Mouse (Mus musculus) embryonic facial prominence, embryonic 15.5 days (tissue): Measurements from ENCODE around the gene Atxn10. TPM values are rescaled to one million over a fixed set of nuclear protein-coding genes. Genes with fewer than 3 reads are reported as not detected.

ENCODE experiments used
- ATAC-seq: fragments of 200-750 bp; cut with Nextera tagmentation; 2 replicates; pipeline ENCODE4 v1.8.0; 2017; ENCODE audit warnings: low read depth, moderate TSS enrichment; ENCODE audit not compliant: insufficient number of reproducible peaks, low FRiP score, low TSS enrichment
- H3K27ac ChIP-seq: fragments of 300-500 bp; sonication (generic); replicated peaks from 2 replicates; pipeline ENCODE4 v1.5.1; 2015; ENCODE audit warnings: mild to moderate bottlenecking, inconsistent platforms
- H3K27me3 ChIP-seq: fragments of 300-500 bp; sonication (generic); 2 replicates; pipeline ENCODE4 v1.6.1; 2015; ENCODE audit warnings: inconsistent platforms
- H3K36me3 ChIP-seq: fragments of 300-500 bp; sonication (generic); 2 replicates; pipeline ENCODE4 v1.6.1; 2015; ENCODE audit warnings: mild to moderate bottlenecking, inconsistent platforms
- H3K4me1 ChIP-seq: fragments of 300-500 bp; sonication (generic); 2 replicates; pipeline ENCODE4 v1.6.1; 2015; ENCODE audit warnings: inconsistent platforms
- H3K4me2 ChIP-seq: fragments of 300-500 bp; sonication (generic); replicated peaks from 2 replicates; pipeline ENCODE4 v1.6.1; 2015; ENCODE audit warnings: mild to moderate bottlenecking, inconsistent platforms
- H3K4me3 ChIP-seq: fragments of 300-500 bp; sonication (generic); replicated peaks from 2 replicates; pipeline ENCODE4 v1.5.1; 2015; ENCODE audit warnings: mild to moderate bottlenecking, inconsistent platforms
- H3K9ac ChIP-seq: fragments of 300-500 bp; sonication (generic); 2 replicates; pipeline ENCODE4 v1.6.1; 2015; ENCODE audit warnings: inconsistent platforms
- H3K9me3 ChIP-seq: fragments of 300-500 bp; sonication (generic); replicated peaks from 2 replicates; pipeline ENCODE4 v1.6.1; 2016; ENCODE audit warnings: inconsistent platforms
- WGBS: fragments of 180-500 bp; shearing (Covaris S2); methylation state at CpG from one replicate; pipeline ENCODE4 v1.1.7; 2015; 5-methylcytosine and 5-hydroxymethylcytosine counted together
- polyA plus RNA-seq: library from polyadenylated mRNA; unstranded; fragments of >200 nt; fragmentation: Nextera tagmentation; extraction: Ambion mirVana; gene quantifications from 2 replicates; pipeline ENCODE4 v1.2.1, GENCODE M21; 2015

Atxn10 gene
- polyA plus RNA-seq, result 260 and 269 TPM in 2 replicates

DNA sequence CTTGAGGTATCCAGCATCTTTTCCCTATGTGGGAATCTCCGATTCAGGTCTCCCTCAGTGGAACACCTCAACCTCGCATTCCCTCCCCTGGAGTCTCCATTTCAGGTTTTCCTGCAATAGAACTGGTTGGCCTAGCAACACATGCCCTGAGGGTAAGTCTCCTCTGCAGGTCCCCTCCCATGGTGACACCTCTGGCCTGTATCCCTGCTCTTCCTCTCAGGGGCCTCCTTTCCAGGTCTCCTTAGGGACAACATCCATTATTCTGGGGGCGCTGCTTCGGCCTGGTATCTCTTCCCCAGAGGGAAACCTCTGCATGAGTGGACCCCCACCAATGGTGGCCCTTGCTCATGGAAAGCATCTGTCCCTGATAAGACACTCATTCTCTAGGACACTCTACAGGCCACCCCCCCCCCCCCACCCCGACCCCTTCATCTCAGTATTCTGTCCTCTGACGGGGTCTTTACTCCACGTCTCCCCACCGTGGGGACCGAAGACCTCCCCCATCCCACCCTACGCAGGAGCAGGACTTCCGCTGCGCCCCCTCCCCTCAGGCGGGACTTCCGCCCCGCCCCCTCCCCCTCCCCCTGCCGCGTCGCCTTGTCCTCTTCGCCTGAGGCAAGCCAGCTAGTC, at the start of gene Atxn10:
TSS of gene Atxn10 (plus strand) at position 575 of the 630 bp plus-strand sequence.
- H3K27ac ChIP-seq, result peak within 1 kb of the TSS; percentile 96
- no peaks in the 10 kb centered on the region for H3K27me3 ChIP-seq
- no peaks in the 10 kb centered on the region for H3K36me3 ChIP-seq
- 8% methylated on average over 14 of the region's 19 CpGs for WGBS
- H3K9me3 ChIP-seq, result no peaks in the 10 kb centered on the region
- H3K9ac ChIP-seq, result peak within 1 kb of the TSS; percentile 87
- ATAC-seq, result peak; percentile 32; the same call in 1 of the 2 replicates
- H3K4me2 ChIP-seq, result peak within 1 kb of the TSS; percentile 71
- peaks cover 9% of the 10 kb centered on the region for H3K4me1 ChIP-seq
- H3K4me3 ChIP-seq, result peak within 1 kb of the TSS; percentile 97

DNA sequence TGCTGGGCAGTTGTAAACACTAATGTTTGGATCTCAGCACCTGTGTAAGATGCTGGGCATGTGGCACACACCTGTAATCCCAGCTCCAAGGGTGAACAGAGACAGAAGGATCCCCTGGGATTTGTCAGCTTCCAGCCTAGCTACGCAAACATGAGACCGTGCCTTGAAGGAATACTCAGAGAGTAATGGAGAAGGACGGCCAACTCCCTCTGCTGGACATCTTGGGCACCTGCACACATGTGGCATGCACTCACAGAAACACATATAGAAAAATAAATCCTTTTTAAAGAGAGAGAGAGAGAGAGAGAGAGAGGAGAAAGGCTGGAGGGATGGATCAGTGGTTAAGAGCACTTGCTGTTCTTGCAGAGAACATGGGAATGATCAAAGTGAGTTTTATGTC, 41.4 kb upstream of the Atxn10 start:
- no peaks in the 10 kb centered on the region for H3K9me3 ChIP-seq
- H3K4me1 ChIP-seq, result peaks cover 33% of the 10 kb centered on the region
- no peak overlapping the region for H3K9ac ChIP-seq
- ATAC-seq, result no peak
- no peaks in the 10 kb centered on the region for H3K27me3 ChIP-seq
- WGBS, result 80% methylated on average over 3 of the region's 3 CpGs
- no peaks in the 10 kb centered on the region for H3K36me3 ChIP-seq
- no peak overlapping the region for H3K27ac ChIP-seq
- H3K4me2 ChIP-seq, result no peak overlapping the region
- H3K4me3 ChIP-seq, result no peak overlapping the region

DNA sequence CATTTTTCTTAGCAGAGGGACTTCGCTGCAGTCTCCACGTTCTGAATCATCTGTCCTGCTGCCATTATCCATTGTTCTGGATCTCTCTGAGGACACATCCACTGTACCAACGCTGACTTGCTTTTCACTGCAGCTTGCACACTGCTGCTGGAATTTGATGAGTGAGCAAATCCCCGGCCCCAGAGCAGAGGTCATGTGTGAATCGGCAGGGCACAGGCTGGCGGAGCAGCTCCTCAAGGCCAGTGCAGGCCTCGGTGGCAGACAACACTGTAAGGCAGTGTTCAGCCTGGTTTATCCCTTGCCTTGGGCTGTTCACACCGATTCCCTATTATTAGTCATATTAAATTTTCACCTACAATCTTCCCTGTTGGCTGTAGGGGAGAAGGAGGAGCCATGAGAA, 40.5 kb upstream of the Atxn10 start:
- no peak overlapping the region for H3K27ac ChIP-seq

DNA sequence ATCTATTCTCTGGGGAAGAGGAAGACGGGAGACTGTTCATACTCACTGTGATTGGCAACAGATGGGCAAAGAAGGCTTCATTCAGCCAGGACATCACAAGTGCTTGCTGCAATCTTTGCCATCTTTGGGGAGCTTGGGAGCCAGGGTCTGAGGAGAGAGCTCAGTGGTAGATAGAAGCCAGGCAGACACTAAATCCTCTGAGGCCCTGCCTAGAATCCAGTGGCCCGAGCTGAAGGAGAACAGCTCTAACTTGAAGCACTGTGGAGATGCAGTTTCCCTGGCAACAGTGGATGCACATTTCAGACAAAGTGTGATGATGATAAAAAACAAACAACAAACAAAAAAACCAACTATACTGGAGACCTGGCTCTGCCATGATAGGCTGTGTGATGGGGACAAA, 40.1 kb upstream of the Atxn10 start:
- H3K36me3 ChIP-seq, result no peaks in the 10 kb centered on the region
- 16% methylated on average over 2 of the region's 2 CpGs for WGBS
- no peak overlapping the region for H3K4me3 ChIP-seq
- no peak overlapping the region for H3K4me2 ChIP-seq
- no peak overlapping the region for H3K27ac ChIP-seq
- H3K9ac ChIP-seq, result no peak overlapping the region
- no peaks in the 10 kb centered on the region for H3K9me3 ChIP-seq
- ATAC-seq, result no peak
- no peaks in the 10 kb centered on the region for H3K27me3 ChIP-seq
- peaks cover 33% of the 10 kb centered on the region for H3K4me1 ChIP-seq

More for the DNA sequence above, 40.5 kb upstream of the Atxn10 start:
- Histone ChIP-seq H3K4me2 (no peak overlapping the region), H3K27me3 (no peaks in the 10 kb centered on the region), H3K9me3 (no peaks in the 10 kb centered on the region), H3K4me3 (no peak overlapping the region), H3K9ac (no peak overlapping the region), H3K4me1 (peaks cover 33% of the 10 kb centered on the region), H3K36me3 (no peaks in the 10 kb centered on the region)
- ATAC-seq, result no peak
- 41% methylated on average over 8 of the region's 8 CpGs for WGBS

DNA sequence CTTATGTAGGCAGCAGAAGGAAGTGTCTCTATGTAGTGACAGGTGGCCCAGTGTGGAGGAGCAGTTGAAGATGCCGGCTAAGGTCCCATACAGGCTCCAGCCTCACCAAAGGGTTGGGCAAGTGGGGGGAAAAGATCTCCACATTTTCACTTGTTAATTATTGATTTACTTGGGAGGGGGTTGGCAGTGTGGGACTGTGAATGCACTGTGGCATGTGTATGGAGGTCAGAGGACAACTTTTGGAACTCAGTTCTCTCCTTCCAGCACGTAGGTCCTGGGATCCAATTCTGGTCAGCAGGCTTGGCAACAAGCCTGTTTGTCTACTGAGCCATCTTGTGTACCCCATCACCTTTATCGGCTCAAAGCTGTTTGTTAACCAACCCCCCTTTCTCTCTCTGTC, 39.5 kb upstream of the Atxn10 start:
- WGBS, result 87% methylated on average over 3 of the region's 3 CpGs
- Histone ChIP-seq H3K9me3 (no peaks in the 10 kb centered on the region), H3K27ac (no peak overlapping the region), H3K4me3 (no peak overlapping the region), H3K4me2 (no peak overlapping the region), H3K36me3 (no peaks in the 10 kb centered on the region), H3K9ac (no peak overlapping the region), H3K27me3 (no peaks in the 10 kb centered on the region), H3K4me1 (peaks cover 33% of the 10 kb centered on the region)
- ATAC-seq, result no peak

DNA sequence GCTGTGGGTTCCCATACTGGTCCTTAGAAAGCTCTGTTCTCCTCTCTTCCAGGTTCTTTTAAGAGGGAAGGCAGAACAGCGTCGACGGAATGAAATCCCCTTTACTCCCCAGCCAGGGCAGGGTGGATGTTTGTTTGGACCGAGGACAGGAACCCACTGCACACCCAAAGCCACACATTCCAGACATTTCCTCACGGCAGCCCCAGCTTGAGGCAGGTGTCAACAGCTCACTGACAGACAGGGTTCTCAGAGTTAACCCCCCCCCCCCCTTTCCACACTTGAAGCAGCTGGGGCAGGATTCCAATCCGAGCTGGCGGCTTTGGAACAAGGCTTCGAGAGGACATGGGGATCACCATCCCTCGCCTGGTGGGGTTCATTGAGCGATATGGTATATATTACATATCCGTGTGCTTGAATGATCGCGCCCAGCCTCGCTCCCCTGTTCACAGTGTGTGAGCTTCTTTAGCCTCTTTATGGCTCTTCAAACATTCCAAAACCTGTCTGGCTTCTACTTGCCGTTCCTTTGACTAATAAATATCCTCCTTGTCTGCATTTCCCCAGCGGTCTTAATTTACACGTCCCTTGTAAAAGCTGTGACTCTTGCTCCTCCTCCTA, 37.8 kb upstream of the Atxn10 start:
- Histone ChIP-seq H3K36me3 (no peaks in the 10 kb centered on the region), H3K9ac (no peak overlapping the region), H3K4me3 (no peak overlapping the region), H3K27ac (peak overlapping the region; percentile 55), H3K27me3 (no peaks in the 10 kb centered on the region), H3K4me2 (peak overlapping the region; percentile 31), H3K9me3 (no peaks in the 10 kb centered on the region), H3K4me1 (peaks cover 33% of the 10 kb centered on the region)
- 30% methylated on average over 17 of the region's 17 CpGs for WGBS
- ATAC-seq, result no peak

DNA sequence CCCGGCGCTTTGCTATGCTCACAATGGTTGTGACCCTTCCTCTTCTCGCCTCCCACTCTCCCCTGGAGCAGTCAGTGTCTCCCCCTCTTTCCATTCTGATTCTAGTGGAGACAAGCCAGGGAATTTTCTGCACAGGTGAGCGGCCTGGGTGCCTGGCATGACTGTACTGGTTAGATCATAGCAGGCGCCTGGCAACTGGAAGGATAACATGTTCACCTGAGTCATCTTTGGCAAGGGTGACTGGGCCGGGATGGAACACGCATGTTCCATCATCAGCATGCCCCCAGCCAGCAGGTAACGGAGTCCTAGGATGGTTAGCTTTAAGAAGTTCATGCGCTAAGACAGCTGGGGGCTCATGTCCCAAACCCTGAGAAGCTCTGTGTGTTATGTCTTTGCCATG, 37.1 kb upstream of the Atxn10 start:
- peaks cover 33% of the 10 kb centered on the region for H3K4me1 ChIP-seq
- no peak overlapping the region for H3K9ac ChIP-seq
- H3K4me2 ChIP-seq, result peak overlapping the region; percentile 31; the same call in 1 of the 2 replicates
- no peak for ATAC-seq
- WGBS, result 71% methylated on average over 9 of the region's 9 CpGs
- peak overlapping the region; percentile 55; the same call in 1 of the 2 replicates for H3K27ac ChIP-seq
- no peak overlapping the region for H3K4me3 ChIP-seq
- no peaks in the 10 kb centered on the region for H3K27me3 ChIP-seq
- H3K9me3 ChIP-seq, result no peaks in the 10 kb centered on the region
- H3K36me3 ChIP-seq, result no peaks in the 10 kb centered on the region

DNA sequence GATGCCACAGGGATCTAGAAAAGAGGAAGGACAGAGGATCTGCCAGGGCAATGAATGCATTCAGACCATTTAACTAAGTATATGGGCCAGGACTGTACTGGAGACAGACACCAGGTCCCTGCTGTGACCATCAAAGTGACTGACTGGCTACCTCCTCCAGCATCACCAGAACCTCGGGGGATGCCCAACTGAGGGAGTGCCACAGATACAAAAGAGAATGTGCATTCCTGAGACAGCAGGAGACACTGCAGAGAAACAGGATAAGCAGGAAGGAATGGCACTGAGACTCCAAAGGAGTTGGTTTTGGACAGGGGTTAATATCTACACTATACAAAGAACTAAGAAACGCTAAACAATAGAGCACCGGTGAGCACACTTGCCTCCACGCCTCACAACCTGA, 32.8 kb upstream of the Atxn10 start:
- H3K4me2 ChIP-seq, result no peak overlapping the region
- 69% methylated on average over 4 of the region's 4 CpGs for WGBS
- no peaks in the 10 kb centered on the region for H3K36me3 ChIP-seq
- no peaks in the 10 kb centered on the region for H3K9me3 ChIP-seq
- H3K4me3 ChIP-seq, result no peak overlapping the region
- ATAC-seq, result no peak
- no peaks in the 10 kb centered on the region for H3K27me3 ChIP-seq
- no peak overlapping the region for H3K9ac ChIP-seq
- peaks cover 8% of the 10 kb centered on the region for H3K4me1 ChIP-seq
- H3K27ac ChIP-seq, result no peak overlapping the region

DNA sequence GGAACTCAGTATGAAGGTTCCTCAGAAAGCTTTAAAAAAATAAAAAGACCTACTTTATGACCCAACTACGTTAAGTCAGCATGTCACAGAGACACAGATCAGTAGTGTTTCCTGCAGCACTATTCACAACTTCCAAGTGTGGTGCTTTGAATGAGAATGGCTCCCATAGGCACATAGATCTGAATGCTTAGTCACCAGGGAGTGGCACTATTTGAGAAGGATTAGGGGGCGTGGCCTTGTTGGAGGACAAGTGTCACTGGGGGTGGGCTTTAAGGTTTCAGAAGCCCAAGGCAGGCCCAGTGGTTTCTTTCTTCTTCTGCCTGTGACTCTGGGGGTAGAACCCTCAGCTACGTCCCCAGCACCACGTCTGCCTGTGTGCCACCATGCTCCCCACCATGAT, 32.1 kb upstream of the Atxn10 start:
- H3K9ac ChIP-seq, result no peak overlapping the region
- peaks cover 1% of the 10 kb centered on the region; the same call in 1 of the 2 replicates for H3K4me1 ChIP-seq
- H3K27ac ChIP-seq, result no peak overlapping the region
- 88% methylated on average over 4 of the region's 4 CpGs for WGBS
- H3K27me3 ChIP-seq, result no peaks in the 10 kb centered on the region
- H3K36me3 ChIP-seq, result no peaks in the 10 kb centered on the region
- H3K9me3 ChIP-seq, result no peaks in the 10 kb centered on the region
- ATAC-seq, result no peak
- no peak overlapping the region for H3K4me2 ChIP-seq
- no peak overlapping the region for H3K4me3 ChIP-seq

DNA sequence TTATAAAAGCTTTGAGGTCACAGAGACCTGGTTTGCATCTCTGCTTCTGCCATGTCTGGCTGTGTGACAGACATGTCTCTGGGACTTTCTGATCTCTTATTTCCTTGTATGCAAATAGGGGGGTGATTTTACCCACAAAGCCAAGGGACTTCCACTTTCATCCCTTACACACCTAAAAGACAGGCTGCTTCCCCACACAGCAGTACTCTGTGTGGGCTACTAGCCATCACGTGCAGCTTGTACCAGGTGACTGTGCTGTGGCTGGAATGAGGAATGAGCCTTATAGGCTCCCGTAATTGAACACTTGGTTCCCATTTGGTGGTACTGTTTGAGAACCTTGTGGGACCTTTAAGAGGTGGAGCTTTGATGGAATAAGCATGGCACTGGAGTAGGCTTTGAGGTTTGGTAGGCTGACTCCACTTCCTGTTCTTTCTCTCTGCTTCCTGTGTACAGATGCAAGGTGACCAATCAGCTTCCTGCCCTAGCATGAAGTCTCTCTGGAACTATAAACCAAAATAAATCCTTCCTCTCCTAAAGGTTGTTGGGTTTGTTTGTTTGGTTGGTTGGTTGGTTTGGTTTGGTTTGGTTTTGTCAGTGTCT, 28.9 kb upstream of the Atxn10 start:
- H3K9ac ChIP-seq, result no peak overlapping the region
- H3K9me3 ChIP-seq, result no peaks in the 10 kb centered on the region
- H3K4me2 ChIP-seq, result no peak overlapping the region
- no peak overlapping the region for H3K4me3 ChIP-seq
- no peak for ATAC-seq
- WGBS, result 83% methylated on average over 2 of the region's 2 CpGs
- H3K4me1 ChIP-seq, result no peaks in the 10 kb centered on the region
- H3K27ac ChIP-seq, result no peak overlapping the region
- H3K27me3 ChIP-seq, result no peaks in the 10 kb centered on the region
- no peaks in the 10 kb centered on the region for H3K36me3 ChIP-seq

DNA sequence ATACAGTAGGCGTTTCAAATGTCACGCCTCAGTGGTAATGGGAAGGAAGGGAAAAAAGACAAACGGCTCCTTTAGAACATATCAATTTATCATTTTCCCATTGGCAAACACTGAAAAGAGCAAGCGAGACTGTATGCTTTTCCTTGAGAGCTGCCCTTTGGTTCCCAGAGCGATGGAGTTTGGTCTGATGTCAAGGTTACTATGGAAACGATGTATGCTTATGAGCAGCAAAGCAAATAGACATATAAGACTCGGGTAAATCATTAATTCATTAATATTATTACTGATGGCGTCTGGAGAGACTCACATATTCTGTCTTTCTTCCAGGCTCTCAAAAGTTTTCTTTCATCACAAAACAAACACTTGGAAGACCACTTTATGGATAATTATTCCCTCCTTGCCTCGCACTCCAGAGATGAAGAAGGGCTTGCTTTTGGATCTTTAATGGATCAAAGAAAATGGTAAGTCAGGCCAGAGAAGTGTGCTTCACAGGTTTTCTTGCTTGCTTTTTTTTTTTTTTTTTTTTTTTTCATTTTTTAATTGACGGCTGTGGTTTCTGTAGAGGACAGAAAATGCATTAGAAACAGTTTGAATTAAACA, 24.9 kb upstream of the Atxn10 start:
- no peak for ATAC-seq
- no peaks in the 10 kb centered on the region for H3K9me3 ChIP-seq
- no peaks in the 10 kb centered on the region for H3K36me3 ChIP-seq
- 70% methylated on average over 10 of the region's 10 CpGs for WGBS
- 0 out of 2 replicates have a peak, but pooled peaks cover 2% of the 10 kb centered on the region for H3K4me1 ChIP-seq
- H3K4me2 ChIP-seq, result no peak overlapping the region
- no peak overlapping the region for H3K27ac ChIP-seq
- H3K9ac ChIP-seq, result no peak overlapping the region
- no peaks in the 10 kb centered on the region for H3K27me3 ChIP-seq
- no peak overlapping the region for H3K4me3 ChIP-seq
